Mouse (Mus musculus) liver, adult (tissue): ENCODE measurements around the gene Rps6kb2.

ENCODE experiments used
- GATA4 ChIP-seq: IDR thresholded peaks from 2 replicates; pipeline ENCODE4 v1.6.1; 2014; ENCODE audit warnings: mild to moderate bottlenecking, low read length; ENCODE audit not compliant: insufficient replicate concordance

Rps6kb2 gene

DNA sequence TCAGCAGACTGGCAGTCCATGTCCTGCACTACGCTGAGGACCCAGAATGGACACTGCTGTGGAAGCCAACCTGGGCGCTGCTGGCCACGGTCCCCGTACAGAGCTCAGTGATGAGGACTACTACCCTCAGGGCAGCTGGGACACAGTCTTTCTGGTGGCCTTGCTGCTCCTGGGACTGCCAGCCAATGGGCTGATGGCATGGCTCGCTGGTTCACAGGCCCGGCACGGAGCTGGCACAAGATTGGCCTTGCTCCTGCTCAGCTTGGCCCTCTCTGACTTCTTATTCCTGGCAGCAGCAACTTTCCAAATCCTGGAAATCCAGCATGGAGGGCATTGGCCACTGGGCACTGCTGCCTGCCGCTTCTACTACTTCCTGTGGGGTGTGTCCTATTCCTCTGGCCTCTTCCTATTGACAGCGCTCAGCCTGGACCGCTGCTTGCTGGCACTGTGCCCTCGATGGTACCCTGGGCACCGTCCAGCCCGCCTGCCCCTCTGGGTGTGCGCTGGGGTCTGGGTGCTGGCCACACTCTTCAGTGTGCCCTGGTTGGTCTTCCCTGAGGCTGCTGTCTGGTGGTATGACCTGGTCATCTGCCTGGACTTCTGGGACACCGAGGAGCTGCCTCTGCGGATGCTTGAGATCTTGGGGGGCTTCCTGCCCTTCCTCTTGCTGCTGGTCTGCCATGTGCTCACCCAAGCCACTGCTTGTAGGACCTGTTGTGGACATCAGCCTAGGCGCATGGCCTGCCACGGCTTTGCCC, 20.6 kb downstream of the Rps6kb2 start:
- no peak for TF ChIP-seq GATA4

DNA sequence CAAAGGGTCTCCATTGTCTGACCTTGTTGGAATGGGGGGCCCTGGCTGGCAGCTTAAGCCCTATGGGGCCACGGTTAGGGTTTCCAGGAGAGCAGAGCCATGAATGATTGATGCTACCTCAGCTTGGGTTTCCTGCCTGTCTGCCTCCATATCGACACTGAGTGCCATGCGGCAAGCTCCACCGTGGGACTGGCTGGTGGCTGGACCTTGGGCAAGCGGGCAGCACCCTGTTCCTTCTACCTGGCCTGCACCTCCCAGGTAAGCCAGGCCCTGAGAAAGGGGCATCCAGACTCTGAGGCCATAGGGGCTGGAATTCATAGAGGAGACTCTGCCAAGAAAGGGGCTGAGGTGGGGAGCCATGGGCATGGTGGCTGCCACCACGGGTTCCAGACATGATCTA, 23.0 kb downstream of the Rps6kb2 start:
- TF ChIP-seq GATA4, result no peak

DNA sequence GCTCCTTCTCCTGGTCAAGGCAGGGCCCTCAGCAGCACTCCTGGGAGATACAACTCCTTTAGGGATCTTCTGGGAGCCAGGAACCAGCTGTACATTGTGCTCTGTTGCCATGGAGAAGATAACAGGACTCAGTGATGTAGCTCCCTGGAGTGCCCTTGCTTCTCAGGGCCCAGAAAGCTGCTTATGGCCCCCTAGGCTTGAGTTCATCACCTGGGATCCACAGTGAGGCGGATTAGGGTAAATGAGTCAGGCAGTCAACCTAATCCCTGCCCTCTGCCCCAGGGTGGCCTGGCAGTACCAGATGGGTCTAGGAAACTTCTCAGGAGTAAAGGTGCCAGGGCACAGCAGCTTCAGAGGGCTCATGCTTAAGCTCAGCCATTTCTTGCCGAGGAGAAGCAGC, 23.7 kb downstream of the Rps6kb2 start, which contains the start of gene Gpr152:
Gpr152 (plus strand) TSS at position 342 of the 400 bp plus-strand sequence.
- TF ChIP-seq GATA4, result no peak

DNA sequence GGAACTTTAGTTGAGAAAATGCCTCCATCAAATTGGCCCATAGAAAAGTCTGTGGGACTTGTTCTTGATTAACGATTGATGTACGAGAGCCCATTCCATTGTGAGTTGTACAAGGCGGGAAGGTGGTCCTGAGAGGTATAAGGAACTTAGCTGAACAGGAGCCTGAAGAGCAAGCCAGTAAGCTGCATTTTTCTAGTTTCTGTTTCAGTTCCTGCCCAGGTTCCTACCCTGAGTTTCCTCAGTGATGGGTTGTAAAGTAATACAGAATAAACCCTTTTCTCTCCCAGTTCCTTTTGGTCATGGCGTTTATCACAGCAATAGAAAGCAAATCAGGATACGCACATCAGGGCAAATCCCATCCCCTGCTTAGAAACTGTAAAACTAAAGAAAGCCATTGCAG, 25.2 kb downstream of the Rps6kb2 start:
- no peak for TF ChIP-seq GATA4

DNA sequence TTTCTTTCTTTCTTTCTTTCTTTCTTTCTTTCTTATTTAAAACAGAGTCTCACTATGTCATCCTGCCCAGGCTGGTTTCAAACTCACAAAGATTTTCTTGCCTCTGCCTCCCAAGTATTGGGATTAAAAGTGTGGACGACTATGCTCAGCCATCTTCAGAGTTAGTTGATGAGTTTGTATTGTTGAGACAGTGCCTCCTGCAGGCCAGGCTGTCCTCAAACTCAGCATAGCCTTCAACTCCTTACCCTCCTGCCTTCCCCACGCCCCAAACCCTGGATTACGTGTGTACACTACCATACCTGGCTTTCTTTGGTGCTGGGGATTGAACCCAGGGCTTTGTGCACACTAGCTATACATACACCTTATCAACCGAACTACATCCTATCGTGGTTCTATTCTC, 26.7 kb downstream of the Rps6kb2 start:
- TF ChIP-seq GATA4, result no peak

DNA sequence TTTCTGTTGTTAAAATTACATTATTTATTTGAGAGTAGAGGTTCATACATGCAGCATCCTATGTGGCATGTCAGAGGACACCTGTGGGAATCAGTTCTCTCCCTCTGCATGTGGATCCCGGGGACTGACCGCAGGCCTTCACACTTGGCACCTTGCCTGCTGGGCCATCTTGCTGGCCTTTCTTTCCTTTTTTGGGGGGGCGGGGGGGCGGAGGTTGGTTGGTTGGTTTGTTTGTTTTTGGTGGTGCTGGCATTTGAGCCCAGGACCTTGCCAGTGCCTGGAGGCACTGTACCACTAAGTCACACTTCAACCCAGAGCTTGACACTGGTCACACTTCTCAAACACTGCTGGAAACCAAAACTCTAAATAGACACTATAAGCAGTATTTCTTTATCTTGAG, 28.8 kb downstream of the Rps6kb2 start:
- no peak for TF ChIP-seq GATA4

DNA sequence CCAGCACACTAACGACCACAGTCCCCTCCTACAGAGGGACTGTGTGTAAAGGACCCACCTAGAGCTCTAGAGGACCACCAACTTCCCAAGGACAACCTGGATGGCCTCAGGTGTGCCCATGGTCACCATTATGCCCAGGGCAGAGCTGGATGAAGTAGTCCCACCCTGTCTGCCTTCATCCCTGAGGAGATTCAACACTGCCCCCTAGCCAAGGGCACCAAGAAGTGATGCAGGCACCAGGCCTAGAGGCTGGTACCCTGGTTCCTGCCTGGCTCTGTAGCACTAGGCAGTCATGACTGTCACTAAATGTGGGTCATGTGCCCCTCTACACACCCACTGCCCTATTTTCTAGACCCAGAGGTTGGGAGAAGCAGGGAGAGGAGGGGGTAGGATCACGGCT, 31.4 kb downstream of the Rps6kb2 start:
- no peak for TF ChIP-seq GATA4

DNA sequence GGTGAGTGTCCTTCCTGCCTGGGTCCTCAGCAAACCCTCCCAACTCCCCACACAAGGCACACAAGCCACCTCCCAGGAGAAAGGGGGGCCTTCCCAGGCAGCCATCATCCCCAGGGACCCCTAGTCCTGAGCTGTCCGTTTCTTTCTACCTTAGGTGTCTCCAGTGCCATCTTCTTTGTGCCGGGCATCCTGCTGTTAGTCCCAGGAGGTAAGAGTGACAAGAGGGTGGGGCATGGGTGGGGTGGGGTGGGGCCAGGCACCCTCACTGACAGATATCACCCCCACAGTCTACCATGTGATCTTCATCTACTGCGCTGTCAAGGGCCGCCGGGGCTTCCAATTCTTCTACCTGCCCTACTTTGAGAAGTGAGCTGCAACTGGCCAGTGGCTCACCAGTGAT, 32.1 kb downstream of the Rps6kb2 start:
- no peak for TF ChIP-seq GATA4

DNA sequence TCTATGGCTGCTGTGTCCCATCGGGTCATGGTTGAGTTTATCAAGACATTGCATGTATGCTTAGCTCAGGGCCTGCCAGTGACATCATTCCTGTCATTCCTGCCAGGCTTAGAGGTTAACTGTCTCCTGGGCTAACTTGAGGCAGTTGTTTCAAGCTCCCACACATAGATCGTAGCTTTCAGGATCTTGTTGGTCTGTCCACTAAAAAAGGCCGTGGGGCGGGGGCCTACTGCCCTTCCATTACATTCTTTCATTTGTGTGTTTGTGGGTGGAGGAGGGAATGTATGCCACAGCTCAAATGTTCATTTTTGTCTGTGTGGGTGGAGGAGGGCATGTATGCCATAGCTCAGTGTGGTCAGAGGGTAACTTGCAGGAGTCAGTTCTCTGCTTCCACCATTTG, 33.0 kb downstream of the Rps6kb2 start:
- TF ChIP-seq GATA4, result no peak

DNA sequence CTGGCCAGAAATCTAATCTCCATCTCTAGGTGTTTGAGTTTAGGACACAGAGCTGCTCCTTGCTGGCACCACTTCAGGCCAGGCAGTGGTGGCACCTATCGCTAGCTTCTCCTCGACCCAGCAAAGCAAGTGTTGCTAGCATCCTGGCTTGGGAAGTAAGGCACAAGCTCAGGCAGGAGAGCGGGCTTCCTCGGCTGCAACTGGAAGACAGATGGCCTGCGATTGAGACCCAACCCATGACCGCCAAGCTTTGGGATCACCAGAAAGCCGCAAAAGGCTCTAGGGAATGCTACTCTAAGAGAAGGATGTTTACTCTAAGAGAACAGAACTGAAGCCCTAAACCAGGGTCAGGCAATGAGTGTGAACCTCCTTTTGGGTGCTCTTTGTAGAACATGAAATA, 33.7 kb downstream of the Rps6kb2 start:
- TF ChIP-seq GATA4, result no peak

DNA sequence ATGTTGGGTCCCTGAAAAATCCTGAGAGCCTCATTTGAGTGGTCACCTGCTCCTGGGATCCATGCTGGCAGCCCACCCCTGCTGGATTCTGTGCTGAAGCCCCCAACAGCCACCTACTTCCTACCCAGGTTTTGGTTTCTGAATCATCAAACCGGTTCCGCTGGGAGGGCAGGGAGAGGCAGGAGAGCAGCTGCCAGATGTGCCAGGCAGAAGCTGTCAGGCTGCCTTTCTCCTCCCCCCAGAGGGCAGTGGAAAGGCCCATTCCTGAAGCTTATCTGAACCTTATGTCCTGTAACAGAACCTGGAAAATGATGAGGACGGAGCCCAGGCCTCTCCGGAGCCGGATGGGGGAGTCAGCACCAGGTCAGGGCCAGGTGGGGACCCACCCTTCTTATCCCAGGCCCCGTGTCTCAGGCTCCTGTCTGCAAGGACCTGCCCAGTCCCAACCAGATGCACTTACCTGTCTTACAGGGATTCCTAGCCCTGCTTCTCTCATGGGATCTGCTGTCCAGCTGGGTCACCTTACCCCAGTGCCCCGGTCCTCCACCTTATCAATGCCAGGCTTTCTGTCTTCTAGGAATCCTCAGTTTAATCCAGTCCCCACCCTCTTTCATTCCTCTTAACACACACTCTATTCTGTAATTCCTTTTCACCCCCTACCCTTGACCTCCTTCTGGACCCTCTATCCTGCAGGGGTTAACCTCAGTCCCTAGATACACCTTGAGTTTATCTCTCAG, 36.2 kb downstream of the Rps6kb2 start:
- no peak for TF ChIP-seq GATA4

DNA sequence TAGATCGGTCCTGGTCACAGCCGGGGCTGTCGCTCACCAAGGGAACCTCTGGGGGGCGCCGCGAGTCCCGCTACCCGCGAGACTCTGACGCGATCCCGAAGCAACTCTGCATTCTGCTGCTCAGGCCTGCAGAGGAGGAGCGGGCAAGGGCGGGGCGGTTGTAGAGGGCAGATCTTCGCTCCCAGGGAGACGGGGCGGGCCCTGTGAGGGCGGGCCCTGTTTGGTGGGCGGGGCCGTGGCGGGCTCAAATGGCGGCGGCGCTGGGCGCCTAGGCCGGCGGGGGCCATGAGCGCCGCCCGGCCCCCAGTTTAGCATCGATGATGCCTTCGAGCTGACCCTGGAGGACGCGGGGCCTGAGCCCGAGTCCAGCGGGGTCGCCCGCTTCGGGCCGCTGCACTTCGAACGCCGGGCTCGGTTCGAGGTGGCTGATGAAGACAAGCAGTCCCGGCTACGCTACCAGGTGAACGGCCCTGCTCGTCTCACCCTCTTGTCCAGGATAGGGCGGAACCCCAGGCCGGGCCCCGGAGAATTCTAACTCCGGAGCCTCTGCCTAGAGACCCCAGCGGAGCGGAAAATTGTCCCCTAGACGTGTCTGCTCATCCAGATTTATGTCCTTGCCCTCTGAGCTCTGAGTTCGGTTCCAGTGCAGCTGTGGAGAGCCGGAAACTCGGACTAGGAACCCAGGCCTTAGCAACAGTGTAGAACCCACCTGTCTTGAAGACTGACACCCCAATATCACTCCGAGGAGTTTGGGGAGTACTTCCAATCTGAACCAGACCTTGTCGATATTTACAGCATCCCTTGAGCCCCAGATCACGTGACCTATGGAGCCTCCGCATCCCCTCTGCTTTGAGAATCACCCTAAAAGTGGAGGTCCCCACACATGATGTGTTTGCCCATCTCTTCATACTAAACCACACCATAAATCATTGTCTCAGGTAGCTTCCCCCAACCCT, 37.1 kb downstream of the Rps6kb2 start, which contains the start of gene Aip:
Aip (minus strand) TSS at position 118 of the 956 bp plus-strand sequence.
- TF ChIP-seq GATA4, result no peak; the same call in 1 of the 2 replicates

DNA sequence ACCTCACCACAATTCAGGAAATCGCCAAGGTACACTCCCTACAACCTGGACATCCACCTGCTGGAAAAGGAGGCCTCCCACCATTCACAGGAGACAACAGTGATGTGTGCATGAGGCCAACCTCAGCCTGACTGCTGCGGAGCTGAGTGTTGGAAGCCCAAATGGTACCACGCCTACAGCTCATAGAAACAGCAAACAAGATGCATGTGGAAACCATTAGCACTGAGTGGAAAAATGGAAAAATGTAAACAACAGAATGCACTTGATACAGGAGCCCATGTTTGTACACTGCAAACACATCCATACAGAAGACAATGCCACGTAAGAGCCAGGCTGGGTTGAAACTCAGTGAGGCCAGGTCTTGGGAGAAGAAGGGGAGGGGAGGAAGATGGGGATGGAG, 38.7 kb downstream of the Rps6kb2 start:
- no peak for TF ChIP-seq GATA4

DNA sequence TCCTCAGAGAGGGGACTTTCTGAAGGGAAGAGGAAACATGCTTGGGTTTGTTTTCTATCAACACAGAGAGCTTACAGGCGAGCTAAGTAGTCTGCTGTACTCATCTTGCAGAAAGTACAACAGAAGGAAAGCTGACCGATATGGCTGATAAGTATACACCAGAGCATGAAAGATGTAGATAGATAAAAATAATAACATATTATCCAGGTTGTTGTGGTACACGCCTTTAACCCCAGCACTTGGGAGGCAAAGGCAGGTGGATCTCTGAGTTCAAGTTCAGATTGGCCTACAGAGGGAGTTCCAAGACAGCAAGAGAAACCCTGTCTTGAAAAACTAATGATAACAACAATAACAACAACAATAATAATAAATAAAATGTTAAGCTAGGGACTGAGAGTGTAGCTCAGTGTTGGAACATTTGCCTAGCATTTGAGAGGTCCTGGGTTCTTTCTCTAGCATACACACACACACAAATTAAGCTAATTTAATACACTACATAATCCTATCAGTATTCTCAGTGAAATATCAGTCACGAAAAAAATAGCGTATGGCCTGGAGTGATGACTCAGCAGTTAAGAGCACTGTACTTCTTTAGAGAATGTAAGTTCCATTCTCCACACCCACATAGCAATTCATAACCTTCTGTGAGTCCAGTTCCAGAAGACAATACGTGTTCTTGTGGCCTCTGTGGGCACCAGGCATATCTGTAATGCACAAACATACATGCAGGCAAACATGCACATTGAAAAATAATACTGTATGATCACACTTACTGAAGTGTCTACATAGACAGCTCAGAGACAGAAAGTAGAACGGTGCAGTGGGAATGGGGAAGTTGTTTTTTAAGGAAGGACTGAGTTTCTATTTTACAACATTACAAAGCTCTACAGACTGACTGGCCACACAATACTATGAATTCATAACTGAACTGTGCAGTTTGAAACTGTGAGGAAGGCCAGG, 40.5 kb downstream of the Rps6kb2 start:
- TF ChIP-seq GATA4, result no peak
